Mouse (Mus musculus) limb, embryonic 10.5 days (tissue): ENCODE results near the gene Kcnt1. TPM values are rescaled to one million over a fixed set of nuclear protein-coding genes. Genes with fewer than 3 reads are reported as not detected.
A peak's percentile ranks its signal among the peaks of the same experiment; 100 is the strongest.

Experiments
- DNase-seq: peaks from one replicate; pipeline ENCODE4 v3.0.0-alpha.2; 2017; ENCODE audit warnings: low spot score
- H3K27ac ChIP-seq: fragments of 300-500 bp; sonication (generic); 2 replicates; pipeline ENCODE4 v1.5.1; 2016; ENCODE audit warnings: mild to moderate bottlenecking
- H3K27me3 ChIP-seq: fragments of 300-500 bp; sonication (generic); 2 replicates; pipeline ENCODE4 v1.6.1; 2016; ENCODE audit warnings: low read depth, mild to moderate bottlenecking; ENCODE audit not compliant: poor library complexity, severe bottlenecking
- H3K36me3 ChIP-seq: fragments of 300-500 bp; sonication (generic); 2 replicates; pipeline ENCODE4 v1.6.1; 2016; ENCODE audit warnings: mild to moderate bottlenecking, moderate library complexity
- H3K4me1 ChIP-seq: fragments of 300-500 bp; sonication (generic); 2 replicates; pipeline ENCODE4 v1.6.1; 2016
- H3K4me3 ChIP-seq: fragments of 300-500 bp; sonication (generic); 2 replicates; pipeline ENCODE4 v1.5.1; 2016; ENCODE audit warnings: mild to moderate bottlenecking, moderate library complexity
- H3K9me3 ChIP-seq: fragments of 300-500 bp; sonication (generic); replicated peaks from 2 replicates; pipeline ENCODE4 v1.6.1; 2016; ENCODE audit warnings: mild to moderate bottlenecking
- WGBS: fragments of 180-500 bp; shearing (Covaris S2); methylation state at CpG from one replicate; pipeline ENCODE4 v1.1.7; 2016; 5-methylcytosine and 5-hydroxymethylcytosine counted together
- polyA plus RNA-seq: library from polyadenylated mRNA; unstranded; fragments of >200 nt; fragmentation: Nextera tagmentation; extraction: Ambion mirVana; gene quantifications from 2 replicates; pipeline ENCODE4 v1.2.1, GENCODE M21; 2016

Gene Kcnt1
- polyA plus RNA-seq, 1 experiment from 2014 or later, result 0.20 TPM

- Histone ChIP-seq H3K4me3 (no peak overlapping the region), H3K27me3 (no peaks in the 10 kb centered on the region), H3K36me3 (peaks cover 98% of the 10 kb centered on the region), H3K4me1 (no peaks in the 10 kb centered on the region), H3K27ac (no peak overlapping the region), H3K9me3 (no peaks in the 10 kb centered on the region)
- DNase-seq, result peak; percentile 59
- 85% methylated on average over 6 of the region's 6 CpGs for WGBS
These were observed 67.8 kb downstream of the Kcnt1 start for GRCm38 (mm10) chr2:25931249-25931859.

DNA sequence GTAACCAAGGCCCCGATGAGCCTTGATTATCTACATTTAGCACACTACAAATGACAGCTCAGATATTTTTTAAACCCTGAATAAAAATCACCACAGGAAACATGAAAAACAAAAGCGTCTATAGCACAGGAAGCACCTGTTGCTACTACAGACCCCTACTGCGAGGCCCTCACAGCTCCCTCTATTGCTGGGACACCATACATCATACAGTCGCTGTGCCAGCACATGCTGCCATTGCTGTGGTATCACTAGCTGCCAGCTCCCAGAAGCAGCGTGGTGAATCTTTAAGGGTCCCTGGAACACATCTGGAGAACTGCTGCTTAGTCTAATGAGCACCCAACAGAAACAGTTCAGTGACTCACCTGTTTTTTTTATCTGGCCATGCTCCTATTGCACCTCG lies 77.0 kb downstream of the Kcnt1 start:
- no peak for DNase-seq
- Histone ChIP-seq H3K9me3 (no peaks in the 10 kb centered on the region), H3K27ac (no peak overlapping the region), H3K36me3 (peaks cover 100% of the 10 kb centered on the region), H3K4me1 (no peaks in the 10 kb centered on the region), H3K27me3 (no peaks in the 10 kb centered on the region), H3K4me3 (no peak overlapping the region)
- WGBS, result 92% methylated on average over 6 of the region's 6 CpGs

DNA sequence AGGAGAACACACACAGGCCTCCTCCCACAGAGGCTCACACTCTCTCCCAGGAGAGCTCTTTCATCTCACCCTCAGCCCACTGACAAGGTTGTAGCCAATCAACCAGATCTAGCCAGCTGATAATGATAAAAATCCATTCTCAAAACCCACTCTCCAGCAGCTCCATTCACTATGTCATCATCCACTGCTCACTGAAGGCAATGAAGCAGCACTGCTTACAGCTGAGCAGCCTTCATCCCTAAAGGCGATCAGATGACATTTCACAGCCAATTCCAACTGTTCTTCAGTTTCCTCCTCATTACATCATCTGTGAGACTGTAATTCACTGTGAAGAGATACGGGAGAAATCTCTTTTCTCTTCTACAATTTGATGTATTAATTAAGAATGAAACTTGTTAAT lies 80.3 kb downstream of the Kcnt1 start:
- Histone ChIP-seq H3K27me3 (no peaks in the 10 kb centered on the region), H3K4me3 (no peak overlapping the region), H3K27ac (no peak overlapping the region), H3K4me1 (no peaks in the 10 kb centered on the region), H3K9me3 (no peaks in the 10 kb centered on the region), H3K36me3 (peaks cover 95% of the 10 kb centered on the region)
- WGBS, result 91% methylated on average over 2 of the region's 2 CpGs
- no peak for DNase-seq

- 92% methylated on average over 3 of the region's 3 CpGs for WGBS
- Histone ChIP-seq H3K36me3 (peaks cover 94% of the 10 kb centered on the region), H3K9me3 (no peaks in the 10 kb centered on the region)
These were observed 84.4 kb downstream of the Kcnt1 start for GRCm38 (mm10) chr2:25947950-25948349.

DNA sequence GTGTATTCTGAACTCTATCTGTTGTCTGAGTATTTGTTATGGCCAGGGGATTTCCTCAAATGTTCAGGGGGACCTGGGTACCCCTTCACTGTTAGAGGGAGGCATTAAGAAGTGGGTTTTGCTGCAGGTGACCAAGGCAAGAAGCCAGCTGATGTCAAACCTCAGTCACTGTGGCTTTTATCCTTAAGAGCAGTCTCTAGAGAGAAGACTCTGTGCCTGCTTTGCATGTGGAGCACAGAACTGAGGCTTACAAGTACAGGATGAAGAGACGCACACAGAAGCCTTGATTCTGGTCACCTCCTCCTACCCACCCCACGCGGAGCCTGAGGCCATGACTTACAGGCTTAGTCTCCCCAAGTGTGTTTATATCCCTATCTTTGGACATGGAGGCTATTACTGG lies 85.8 kb downstream of the Kcnt1 start:
- H3K4me1 ChIP-seq, result no peaks in the 10 kb centered on the region
- 95% methylated on average over 3 of the region's 3 CpGs for WGBS
- peaks cover 94% of the 10 kb centered on the region for H3K36me3 ChIP-seq
- no peaks in the 10 kb centered on the region for H3K9me3 ChIP-seq
- no peak overlapping the region for H3K4me3 ChIP-seq
- H3K27me3 ChIP-seq, result no peaks in the 10 kb centered on the region
- DNase-seq, result no peak
- H3K27ac ChIP-seq, result no peak overlapping the region

More at GRCm38 (mm10) chr2:25947950-25948349, 84.4 kb downstream of the Kcnt1 start:
- DNase-seq, result no peak
- Histone ChIP-seq H3K4me3 (no peak overlapping the region), H3K27ac (no peak overlapping the region), H3K27me3 (no peaks in the 10 kb centered on the region), H3K4me1 (no peaks in the 10 kb centered on the region)

Other genes with a start within 250 kb of the Kcnt1 start
- 0.13 TPM in 1 of 2 replicates, not detected in the other for gene Ccdc183, start 246.1 kb upstream of the Kcnt1 start, polyA plus RNA-seq
- gene Tmem141, start 241.7 kb upstream of the Kcnt1 start, polyA plus RNA-seq, result 17.0 and 20.7 TPM in 2 replicates
- 0.34 and 0.43 TPM in 2 replicates for gene Fcna, start 235.7 kb upstream of the Kcnt1 start, polyA plus RNA-seq
- not detected in 2 replicates for gene Lcn8, start 210.6 kb upstream of the Kcnt1 start, polyA plus RNA-seq
- gene Lcn5, start 205.8 kb upstream of the Kcnt1 start, polyA plus RNA-seq, result not detected in 2 replicates
- gene Lcn6, start 186.9 kb upstream of the Kcnt1 start, polyA plus RNA-seq, result not detected in 2 replicates
- gene Lcn10, start 181.0 kb upstream of the Kcnt1 start, polyA plus RNA-seq, result not detected in 2 replicates
- gene Obp2a, start 163.7 kb upstream of the Kcnt1 start, polyA plus RNA-seq, result not detected in 2 replicates
- gene Bmyc, start 157.0 kb upstream of the Kcnt1 start, polyA plus RNA-seq, result 73.4 and 77.5 TPM in 2 replicates
- gene Obp2b, start 126.7 kb upstream of the Kcnt1 start, polyA plus RNA-seq, result not detected in 2 replicates
- not detected in 2 replicates for gene Lcn3, start 98.2 kb upstream of the Kcnt1 start, polyA plus RNA-seq
- not detected in 2 replicates for gene Lcn11, start 86.7 kb upstream of the Kcnt1 start, polyA plus RNA-seq
- gene Gm13539, start 81.5 kb upstream of the Kcnt1 start, polyA plus RNA-seq, result not detected in 2 replicates
- gene Glt6d1, start 47.9 kb upstream of the Kcnt1 start, polyA plus RNA-seq, result not detected in 2 replicates
- not detected in 2 replicates for gene Lcn9, start 40.6 kb upstream of the Kcnt1 start, polyA plus RNA-seq
- gene Sohlh1, start 16.5 kb upstream of the Kcnt1 start, polyA plus RNA-seq, result not detected in 2 replicates
- gene Camsap1, start 119.5 kb downstream of the Kcnt1 start, polyA plus RNA-seq, result 30.5 and 34.7 TPM in 2 replicates
- gene Ubac1, start 158.0 kb downstream of the Kcnt1 start, polyA plus RNA-seq, result 95.5 and 95.6 TPM in 2 replicates